Mouse (Mus musculus) left cerebral cortex, adult 2 months (tissue): Measurements from ENCODE around the gene Plod1. TPM values are rescaled to one million over a fixed set of nuclear protein-coding genes. Genes with fewer than 3 reads are reported as not detected.

Experiments
- DNase-seq, 2 experiments: peaks; one replicate each; pipeline ENCODE4 v3.0.0; 2021 to 2022; ENCODE audit warnings: low spot score in 2 of 2, mixed read lengths in 1 of 2; ENCODE audit errors: extremely low spot score in 1 of 2
- H3K27ac ChIP-seq: fragments of 200-600 bp; 2 replicates; pipeline ENCODE4 v1.8.1; 2022
- H3K4me3 ChIP-seq: fragments of 200-600 bp; 2 replicates; pipeline ENCODE4 v1.8.1; 2022
- CTCF ChIP-seq: fragments of 200-600 bp; IDR thresholded peaks from 2 replicates; pipeline ENCODE4 v1.8.1; 2022; ENCODE audit warnings: antibody characterized with exemption, mild to moderate bottlenecking, moderate library complexity
- intact Hi-C: fragments of 180-260 bp; cut with DNase I; formaldehyde crosslinking; loops from one replicate; pipeline ENCODE4 v1.15.1; 2025
- total RNA-seq, 2 experiments: library from RNA; stranded (reverse); gene quantifications; 2 replicates each; pipeline ENCODE4 v1.2.3; 2021

Plod1 gene
- total RNA-seq, 2 experiments from 2014 or later: 14.2 to 14.4 TPM

DNA sequence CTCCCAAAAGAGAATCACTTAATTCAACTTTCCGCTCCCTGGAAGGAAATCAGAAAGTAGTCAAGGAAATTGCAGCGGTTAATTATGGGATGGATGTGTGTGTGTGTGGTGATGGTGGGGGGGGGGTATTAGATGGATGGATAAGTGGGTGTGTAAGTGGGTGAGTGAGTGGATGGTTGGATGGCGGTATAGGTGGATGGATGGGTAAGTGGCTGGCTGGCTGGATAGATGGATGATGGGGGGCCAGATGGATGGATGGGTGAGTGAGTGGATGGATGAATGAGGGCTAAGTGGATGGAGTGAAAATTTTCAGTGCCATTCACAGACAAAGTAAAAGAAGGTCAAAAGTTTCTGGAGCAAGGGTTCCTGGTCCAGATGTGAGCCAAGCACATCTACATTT, 454 bp upstream of the Plod1 start:
- no peak for DNase-seq
- intact Hi-C loops: no loop called here
- TF ChIP-seq CTCF: no peak
- peak overlapping the region; percentile 66 for H3K4me3 ChIP-seq
- no peak overlapping the region for H3K27ac ChIP-seq

DNA sequence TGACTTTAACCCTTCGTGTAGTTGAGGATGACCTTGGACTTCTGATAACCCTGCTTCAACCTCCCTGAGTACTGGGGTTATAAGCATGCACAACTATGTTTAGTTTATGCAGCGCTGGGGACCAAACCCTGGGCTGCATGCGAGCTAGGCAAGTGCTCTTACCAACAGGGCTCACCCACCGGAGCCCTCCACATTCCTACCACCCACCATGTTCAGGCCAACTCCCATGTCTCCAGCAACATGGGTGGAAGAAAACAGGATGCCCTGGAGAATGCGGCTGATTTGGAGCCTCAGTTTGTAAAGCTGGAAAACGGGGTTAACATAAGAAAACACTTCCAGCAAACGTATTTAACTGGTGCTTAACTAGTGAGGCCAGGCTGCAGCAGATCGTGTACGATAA, 663 bp downstream of the Plod1 start:
- TF ChIP-seq CTCF: no peak

DNA sequence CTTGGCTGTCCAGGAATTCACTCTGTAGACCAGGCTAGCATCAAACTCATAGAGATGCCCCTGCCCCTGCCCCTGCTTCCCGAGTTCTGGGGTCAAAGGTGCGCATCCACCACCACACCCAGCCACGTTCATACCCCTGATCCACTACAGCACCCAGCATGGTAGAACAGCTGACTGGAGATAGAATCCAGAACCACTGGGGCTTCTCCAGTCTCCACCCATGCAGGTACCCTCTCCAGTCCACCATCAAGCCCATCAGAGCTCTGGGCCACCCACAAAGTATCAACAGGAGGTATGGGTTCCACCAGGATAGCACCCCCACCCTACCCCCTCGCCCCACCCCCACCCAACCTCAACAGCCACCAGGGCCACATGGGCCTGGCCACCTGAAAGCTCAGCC, 2.0 kb downstream of the Plod1 start:
- Histone ChIP-seq H3K4me3 (no peak overlapping the region), H3K27ac (no peak overlapping the region)
- intact Hi-C loops: no loop called here
- DNase-seq: no peak
- no peak for TF ChIP-seq CTCF

More for the DNA sequence above, 663 bp downstream of the Plod1 start:
- intact Hi-C loops: no loop called here
- peak overlapping the region; percentile 80; the same call in 1 of the 2 replicates for H3K27ac ChIP-seq
- no peak for DNase-seq
- peak overlapping the region; percentile 66 for H3K4me3 ChIP-seq

DNA sequence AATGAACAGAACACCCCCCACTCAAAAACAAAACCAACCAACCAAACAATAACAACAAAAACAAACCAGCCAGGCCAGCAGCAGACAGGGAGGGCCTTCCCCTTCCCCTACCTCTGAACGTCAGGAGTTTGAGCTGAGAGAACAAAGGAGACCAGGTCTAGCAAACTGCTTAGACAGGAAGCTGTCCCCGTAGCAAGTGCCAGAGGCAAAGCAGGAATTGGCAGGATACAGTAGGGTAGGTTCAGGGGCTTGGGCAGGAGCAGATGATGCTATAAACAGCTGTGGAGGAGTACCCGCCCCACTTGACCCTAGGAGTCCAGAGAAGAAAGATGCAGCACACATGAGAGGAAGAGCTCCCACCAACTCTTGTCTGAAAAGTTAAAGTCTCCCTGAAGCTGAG, 2.4 kb downstream of the Plod1 start:
- H3K4me3 ChIP-seq: no peak overlapping the region
- no peak for TF ChIP-seq CTCF
- H3K27ac ChIP-seq: no peak overlapping the region
- DNase-seq: no peak
- intact Hi-C loops: no loop called here

DNA sequence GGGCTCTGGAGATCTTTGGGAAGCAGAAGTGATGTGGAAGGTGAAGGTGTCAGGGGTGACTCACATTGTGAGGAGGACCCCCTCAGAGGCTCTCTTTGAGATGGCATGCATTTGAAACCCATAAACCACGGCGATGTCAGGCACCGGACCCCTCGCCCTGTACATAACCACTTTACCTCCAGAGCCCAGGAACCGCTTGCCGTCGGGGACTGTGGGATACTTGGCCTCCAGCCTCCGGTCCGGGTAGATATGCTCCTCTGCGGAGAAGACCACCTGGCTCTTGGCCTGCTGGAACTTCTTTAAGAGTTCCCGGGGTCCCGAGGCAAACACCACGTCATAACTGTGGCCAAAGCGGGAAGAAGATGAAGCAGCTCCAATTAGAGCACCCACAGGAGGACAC, 5.6 kb downstream of the Plod1 start:
- intact Hi-C loops: no loop called here
- no peak overlapping the region for H3K27ac ChIP-seq
- DNase-seq: no peak
- TF ChIP-seq CTCF: no peak
- H3K4me3 ChIP-seq: no peak overlapping the region

DNA sequence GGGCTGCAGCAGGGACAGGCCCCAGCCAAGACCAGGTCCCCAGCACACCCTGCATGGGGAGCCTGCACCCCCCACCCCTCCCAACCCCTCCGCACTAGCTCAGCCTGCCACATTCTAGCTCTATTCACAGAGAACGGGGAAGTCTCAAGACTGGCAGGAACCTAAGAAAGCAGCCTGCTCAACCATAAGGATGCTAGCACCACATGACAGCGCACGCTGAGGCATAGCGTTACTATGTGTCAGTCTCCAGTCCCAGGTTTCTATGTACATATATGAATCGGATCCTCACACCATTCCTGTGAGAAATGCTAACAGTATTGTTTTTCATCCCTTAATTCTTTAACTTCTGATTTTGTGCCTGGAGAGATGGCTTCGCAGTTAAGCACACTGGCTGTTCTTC, 8.0 kb downstream of the Plod1 start:
- no peak for TF ChIP-seq CTCF
- no peak overlapping the region for H3K27ac ChIP-seq
- no peak for DNase-seq
- no peak overlapping the region for H3K4me3 ChIP-seq
- intact Hi-C loops: no loop called here

DNA sequence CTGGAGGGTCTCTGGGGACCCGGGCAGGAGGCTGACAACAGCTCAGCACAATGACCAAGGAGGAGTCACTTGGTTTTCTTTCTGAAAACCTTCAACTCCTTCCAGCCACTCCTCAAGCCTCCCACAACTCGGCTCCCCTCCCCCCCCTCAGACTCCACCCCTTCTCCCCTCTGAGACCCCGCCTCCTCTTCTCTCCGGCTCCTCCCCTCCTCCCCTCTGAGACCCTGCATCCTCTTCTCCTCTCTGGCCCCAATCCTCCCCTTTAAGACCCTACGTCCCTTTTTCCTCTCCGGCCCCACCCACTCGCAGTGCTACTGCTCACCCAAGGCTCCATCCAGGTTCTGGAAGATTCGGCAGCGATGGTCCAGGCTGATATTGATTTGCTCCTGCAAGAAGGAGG, 8.4 kb downstream of the Plod1 start:
- DNase-seq: no peak
- Histone ChIP-seq H3K27ac (no peak overlapping the region), H3K4me3 (no peak overlapping the region)
- intact Hi-C loops: no loop called here
- TF ChIP-seq CTCF: no peak

DNA sequence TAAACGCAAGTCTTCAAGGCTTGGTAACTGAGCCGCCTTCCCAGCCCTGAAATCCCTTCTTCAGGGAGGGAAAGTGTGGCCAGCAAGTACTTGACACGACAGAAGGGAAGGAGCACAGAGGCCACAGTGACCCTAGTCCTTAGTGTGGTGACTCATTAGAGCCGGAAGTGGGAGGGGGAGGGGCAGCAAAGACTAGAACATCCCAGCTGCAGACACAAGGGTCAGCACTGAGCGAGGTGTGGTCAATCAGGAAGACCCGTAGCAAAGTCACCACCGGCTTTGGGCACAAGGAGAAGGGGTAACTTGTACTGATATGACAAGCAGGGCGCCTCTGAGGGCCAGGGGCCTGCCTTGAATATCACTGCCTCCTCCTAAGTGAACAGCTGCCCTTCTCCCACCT, 8.9 kb downstream of the Plod1 start:
- Histone ChIP-seq H3K27ac (no peak overlapping the region), H3K4me3 (no peak overlapping the region)
- intact Hi-C loops: no loop called here
- DNase-seq: no peak
- no peak for TF ChIP-seq CTCF

DNA sequence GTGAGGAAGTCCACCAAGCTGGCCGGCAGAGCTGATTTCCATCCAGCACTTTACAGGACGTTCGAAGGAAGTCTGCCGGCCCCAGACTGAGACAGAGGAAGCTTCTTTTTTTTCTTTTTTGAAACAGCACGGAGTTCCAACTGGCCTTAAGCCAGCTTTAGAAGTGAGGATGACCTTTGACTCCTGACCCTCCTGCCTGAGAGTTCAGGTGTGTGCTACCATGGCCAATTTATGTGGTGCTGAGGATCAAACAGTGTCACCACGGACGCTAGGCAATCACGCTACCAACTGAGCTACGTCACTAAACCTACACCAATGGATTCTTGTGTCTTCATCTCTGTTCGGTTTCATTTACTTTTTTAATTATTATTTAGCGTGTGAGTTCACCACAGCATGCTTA, 14.2 kb downstream of the Plod1 start:
- TF ChIP-seq CTCF: no peak
- no peak for DNase-seq
- H3K4me3 ChIP-seq: no peak overlapping the region
- intact Hi-C loops: no loop called here
- no peak overlapping the region for H3K27ac ChIP-seq

DNA sequence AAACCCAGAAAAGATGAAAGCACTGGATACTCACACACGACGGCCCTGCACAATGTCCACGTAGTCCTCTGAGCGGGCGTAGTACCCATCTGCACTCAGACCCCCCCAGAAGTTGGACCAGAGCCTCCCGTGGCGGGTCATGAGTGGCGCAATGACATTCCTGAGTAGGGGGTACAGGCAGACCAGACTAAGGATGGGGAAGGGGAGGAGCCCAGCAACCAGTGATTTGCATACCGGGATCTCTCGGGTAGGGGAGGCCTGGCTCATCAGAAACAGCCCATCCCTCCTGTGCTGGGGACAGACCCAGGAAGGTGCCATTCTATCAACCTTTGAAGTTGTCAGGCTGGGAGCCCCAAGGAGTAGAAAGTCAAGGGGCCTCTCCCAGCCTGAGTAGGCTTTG, 15.6 kb downstream of the Plod1 start:
- no peak for TF ChIP-seq CTCF
- DNase-seq: no peak
- intact Hi-C loops: loop anchor here (1.0 kb wide), 1 partner anchor 18 kb away; no protein-coding TSS in a partner anchor
- Histone ChIP-seq H3K4me3 (no peak overlapping the region), H3K27ac (no peak overlapping the region)

DNA sequence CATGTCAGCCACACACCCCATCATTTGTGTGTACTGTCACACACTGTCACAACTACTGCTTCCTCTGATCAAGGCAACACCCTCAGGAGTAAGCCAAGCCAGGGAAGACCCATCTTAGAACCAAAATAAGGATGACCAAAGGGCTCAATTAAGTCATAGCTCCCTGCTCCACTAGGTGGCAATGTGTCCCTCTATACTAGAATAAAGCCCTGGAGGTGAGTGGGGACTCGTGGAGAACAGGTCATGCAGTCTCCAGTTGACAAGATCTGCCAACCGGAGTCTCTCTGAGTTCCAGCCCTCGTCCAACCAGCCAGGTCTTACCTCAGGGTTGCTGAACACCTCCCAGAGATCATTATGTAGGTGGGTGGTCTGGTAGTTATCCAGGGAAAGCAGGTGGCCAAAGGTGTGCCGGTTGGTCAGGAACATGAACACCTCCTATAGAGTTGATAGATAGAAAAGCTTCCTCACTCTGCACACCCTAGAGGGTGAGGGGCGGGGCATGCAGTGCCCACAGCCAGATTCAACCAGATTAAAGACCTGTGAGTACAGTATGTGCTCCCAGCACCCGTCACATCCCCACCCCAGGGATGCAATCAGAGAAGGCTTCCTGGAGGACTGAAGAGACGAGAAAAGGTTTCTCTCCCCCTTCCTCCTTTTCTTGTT, 18.0 kb downstream of the Plod1 start:
- Histone ChIP-seq H3K4me3 (no peak overlapping the region), H3K27ac (no peak overlapping the region)
- DNase-seq: peak; percentile 29 to 46
- intact Hi-C loops: no loop called here
- peak; percentile 68 for TF ChIP-seq CTCF

DNA sequence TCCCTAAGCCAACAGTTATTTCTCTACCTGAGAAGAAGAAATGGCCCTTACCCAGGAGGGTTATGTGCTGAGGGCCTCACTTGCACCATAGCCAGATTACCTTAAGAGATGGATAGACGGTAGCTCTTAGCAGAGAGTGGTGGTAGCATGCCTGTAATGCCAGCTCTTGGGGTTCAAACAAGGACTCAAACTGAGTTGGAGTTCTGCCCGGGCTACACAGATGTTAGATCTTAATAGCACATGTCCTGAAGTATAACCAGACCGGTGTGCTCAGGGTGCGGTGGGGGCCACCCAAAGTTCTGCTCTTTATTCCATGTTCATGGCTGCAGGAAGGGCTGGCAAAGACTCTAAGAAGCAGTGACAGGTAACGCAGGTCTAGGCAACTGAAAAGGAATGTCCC, 27.1 kb downstream of the Plod1 start:
- no peak for DNase-seq

DNA sequence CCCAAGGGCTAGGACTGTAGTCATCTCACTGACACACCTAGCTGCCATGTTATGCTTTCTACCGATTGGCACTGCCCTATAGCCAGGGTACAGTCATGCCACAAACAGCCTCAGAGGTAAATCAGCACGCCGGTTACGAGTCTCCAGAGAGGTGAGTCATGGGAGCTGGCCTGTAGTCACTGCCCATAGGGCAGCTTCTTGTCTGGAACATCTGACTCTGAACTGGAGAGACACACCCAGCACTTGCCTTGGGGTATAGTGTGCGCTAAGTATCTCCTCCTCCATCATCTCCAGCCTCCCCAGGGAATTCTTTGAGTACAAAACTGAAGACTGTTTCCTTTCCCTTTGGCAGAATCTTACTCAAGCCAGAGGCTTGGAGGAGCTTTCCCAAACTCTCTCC, 30.3 kb downstream of the Plod1 start:
- TF ChIP-seq CTCF: no peak
- no peak overlapping the region for H3K27ac ChIP-seq
- intact Hi-C loops: no loop called here
- no peak overlapping the region for H3K4me3 ChIP-seq
- no peak for DNase-seq

More for the DNA sequence above, 27.1 kb downstream of the Plod1 start:
- no peak for TF ChIP-seq CTCF
- intact Hi-C loops: no loop called here
- no peak overlapping the region for H3K27ac ChIP-seq
- no peak overlapping the region for H3K4me3 ChIP-seq
